Mouse (Mus musculus): ENCODE results near the gene Usp47.

Gene Usp47

GRCm38 (mm10) chr7:112121866-112122500 lies 98.7 kb downstream of the Usp47 start:
- DNase-seq (ENCODE audit: low spot score): no peak

DNA sequence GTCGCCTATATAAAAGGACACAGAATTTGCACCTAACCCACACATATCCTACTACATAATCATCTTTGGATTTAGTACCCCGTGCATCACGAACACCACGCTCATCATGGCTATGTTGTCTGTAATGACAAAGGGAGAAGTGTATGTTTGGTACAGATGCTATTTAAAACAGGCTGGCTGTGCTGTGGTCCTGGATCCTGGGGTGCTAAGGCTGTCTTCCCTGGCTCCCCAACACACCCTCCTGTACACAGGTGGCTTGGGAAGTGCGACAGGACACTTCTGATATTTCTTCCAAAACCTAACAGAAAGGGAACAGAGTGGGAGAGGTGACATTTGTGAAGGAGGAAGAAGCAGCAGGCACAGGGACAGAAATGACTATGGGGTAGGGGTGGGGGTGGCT lies 100.3 kb downstream of the Usp47 start:
- DNase-seq (ENCODE audit: low spot score): peak; percentile 42

DNA sequence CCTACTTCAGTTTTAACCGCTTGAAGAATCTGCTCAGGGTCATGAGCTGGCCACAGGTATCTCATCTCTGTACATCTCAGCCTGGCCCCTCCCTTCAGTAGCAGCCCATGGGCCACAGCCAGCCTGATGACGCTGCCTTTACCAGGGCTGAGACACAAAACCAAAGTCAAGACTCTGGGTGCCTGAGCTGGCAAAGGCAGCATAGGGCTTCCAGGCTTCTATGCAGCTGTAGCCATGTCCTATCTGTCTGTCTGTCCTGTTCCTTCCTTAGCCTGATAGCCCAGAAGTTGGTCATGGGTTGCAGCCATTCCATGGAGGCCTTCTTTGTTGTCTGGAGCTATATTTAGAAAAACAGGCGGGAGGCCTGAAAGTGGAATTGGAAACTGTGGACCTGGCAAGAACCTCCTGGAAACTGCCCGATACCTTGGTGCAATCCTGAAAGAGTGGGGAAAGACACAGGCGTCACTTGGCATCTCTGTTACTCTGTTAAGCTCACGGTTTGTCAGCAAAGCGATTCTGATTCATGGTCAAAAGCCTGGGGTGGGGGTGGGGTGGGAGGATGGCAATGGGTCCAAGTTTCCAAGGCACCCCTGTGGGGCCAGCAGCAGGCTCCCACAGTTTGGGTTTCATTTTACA lies 102.4 kb downstream of the Usp47 start:
- DNase-seq (ENCODE audit: low spot score): no peak

GRCm38 (mm10) chr7:112127085-112127637 lies 103.9 kb downstream of the Usp47 start:
- DNase-seq (ENCODE audit: low spot score): no peak

DNA sequence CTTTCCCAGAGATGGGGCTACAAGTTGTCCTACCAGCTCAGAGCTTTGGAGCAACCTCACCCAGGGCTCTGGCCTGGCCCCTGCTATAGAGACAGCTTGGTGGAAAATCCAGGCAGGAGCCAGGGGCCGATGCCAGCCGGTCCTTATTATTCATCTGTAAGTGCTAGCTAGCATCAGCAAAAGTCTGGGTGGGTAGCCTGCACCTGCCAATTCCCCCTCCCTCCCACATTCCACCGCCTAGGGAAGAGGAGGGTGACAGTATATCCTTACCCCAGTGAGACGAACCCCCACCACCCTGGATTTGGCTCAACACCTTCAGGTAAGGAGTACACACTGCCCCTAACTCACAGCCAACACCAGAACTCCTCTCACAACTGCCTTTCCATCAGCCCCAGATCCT lies 104.7 kb downstream of the Usp47 start:
- no peak for DNase-seq (ENCODE audit: low spot score)

- no peak for DNase-seq (ENCODE audit: low spot score)
These were observed 105.5 kb downstream of the Usp47 start for GRCm38 (mm10) chr7:112128810-112129209.

- DNase-seq (ENCODE audit: low spot score): no peak
These were observed 106.5 kb downstream of the Usp47 start for GRCm38 (mm10) chr7:112129851-112130250.

- DNase-seq (ENCODE audit: low spot score): no peak
These were observed 107.4 kb downstream of the Usp47 start for GRCm38 (mm10) chr7:112130660-112131059.

- DNase-seq (ENCODE audit: low spot score): no peak
These were observed 108.7 kb downstream of the Usp47 start for GRCm38 (mm10) chr7:112132005-112132404.

GRCm38 (mm10) chr7:112133277-112133676 lies 110.0 kb downstream of the Usp47 start:
- no peak for DNase-seq (ENCODE audit: low spot score)

GRCm38 (mm10) chr7:112135161-112135560 lies 111.9 kb downstream of the Usp47 start:
- no peak for DNase-seq (ENCODE audit: low spot score)

- no peak for DNase-seq (ENCODE audit: low spot score)
These were observed 113.2 kb downstream of the Usp47 start for GRCm38 (mm10) chr7:112136537-112136936.

DNA sequence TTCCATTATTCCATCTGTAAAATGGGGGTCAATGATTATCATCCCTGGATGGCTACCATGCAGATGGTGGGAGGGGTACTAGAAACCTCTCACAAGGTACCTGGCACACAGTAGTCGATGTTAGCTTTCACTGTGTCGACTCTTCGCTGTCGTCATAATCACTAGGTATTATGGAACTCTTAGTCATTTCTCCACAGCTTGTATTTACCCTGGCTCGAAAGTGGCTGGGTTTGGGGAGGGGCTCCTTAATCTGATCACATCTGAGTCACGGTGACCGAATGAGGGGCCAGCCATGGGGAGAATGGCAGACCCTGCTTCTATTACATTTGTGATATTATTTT lies 114.8 kb downstream of the Usp47 start:
- no peak for DNase-seq (ENCODE audit: low spot score)

GRCm38 (mm10) chr7:112138509-112139405 lies 115.5 kb downstream of the Usp47 start:
- no peak for DNase-seq (ENCODE audit: low spot score)

GRCm38 (mm10) chr7:112140725-112141124 lies 117.4 kb downstream of the Usp47 start:
- DNase-seq (ENCODE audit: low spot score): no peak

- DNase-seq (ENCODE audit: low spot score): no peak
These were observed 119.3 kb downstream of the Usp47 start for GRCm38 (mm10) chr7:112142616-112143015.

GRCm38 (mm10) chr7:112143090-112143500 lies 119.8 kb downstream of the Usp47 start:
- DNase-seq (ENCODE audit: low spot score): no peak

DNA sequence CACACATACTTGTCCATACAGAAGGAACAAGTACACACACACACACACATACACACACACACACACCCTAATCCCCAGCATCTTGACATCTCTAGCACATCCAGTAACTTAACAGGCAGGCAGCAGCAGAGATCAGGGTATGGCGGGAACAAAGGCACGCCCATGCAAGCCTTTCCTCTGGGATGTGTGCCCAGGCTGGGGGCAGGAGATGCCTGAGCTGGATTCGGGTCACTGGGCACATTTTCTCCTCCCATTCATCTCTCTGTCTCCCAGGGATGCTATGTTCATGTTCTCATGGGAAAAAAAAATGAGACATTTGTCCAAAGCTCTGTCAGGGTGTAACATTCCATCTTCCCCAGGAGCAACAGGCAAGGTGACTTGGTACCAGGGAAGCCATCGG lies 120.7 kb downstream of the Usp47 start:
- DNase-seq (ENCODE audit: low spot score): no peak

DNA sequence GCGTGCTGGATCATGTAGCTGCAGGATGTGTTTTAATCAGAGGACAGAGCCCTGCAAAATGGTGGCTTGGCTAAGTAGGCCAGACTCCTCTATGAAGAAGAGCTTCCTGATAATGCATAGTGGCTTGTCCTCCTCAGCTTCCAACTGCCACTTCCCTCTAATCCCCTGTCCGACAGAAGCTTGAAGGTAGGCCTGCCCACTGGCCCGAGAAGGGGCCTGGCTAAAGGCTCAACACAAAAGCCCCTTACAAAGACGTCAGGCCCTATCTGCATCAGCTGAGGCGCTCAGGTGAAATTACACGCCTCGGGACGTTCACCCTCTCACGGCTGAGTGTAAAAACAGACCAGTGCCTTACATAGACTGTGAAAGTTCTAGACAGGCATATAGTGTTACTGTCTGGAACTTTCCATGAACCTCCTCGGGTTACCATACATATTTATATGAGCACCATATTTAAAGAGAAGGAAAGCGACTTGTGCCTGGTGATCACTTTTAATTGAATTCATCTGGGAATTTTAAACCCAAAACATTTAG lies 121.4 kb downstream of the Usp47 start:
- no peak for DNase-seq (ENCODE audit: low spot score)

GRCm38 (mm10) chr7:112147979-112148378 lies 124.7 kb downstream of the Usp47 start:
- no peak for DNase-seq (ENCODE audit: low spot score)

GRCm38 (mm10) chr7:112149113-112149512 lies 125.8 kb downstream of the Usp47 start:
- no peak for DNase-seq (ENCODE audit: low spot score)

DNA sequence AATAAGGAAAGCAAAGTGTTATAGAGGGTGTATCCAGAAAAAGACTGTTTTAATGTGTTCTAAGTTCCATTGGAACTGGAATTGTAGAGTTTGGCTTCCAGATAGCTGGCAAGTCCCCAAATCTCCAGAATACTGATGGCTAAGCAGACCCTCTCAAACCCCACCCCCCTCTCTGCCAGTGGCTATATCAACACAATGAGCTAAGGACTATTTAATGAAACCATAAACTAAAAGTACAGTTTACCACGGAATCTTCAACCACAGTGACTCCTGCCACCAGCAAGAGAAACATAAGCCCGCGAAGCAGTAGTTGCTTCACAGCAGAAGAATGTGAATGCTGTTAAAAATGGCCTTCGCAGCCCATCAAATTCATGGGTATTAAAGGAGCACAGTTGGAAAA lies 131.1 kb downstream of the Usp47 start:
- no peak for DNase-seq (ENCODE audit: low spot score)

GRCm38 (mm10) chr7:112155194-112155593 lies 131.9 kb downstream of the Usp47 start:
- DNase-seq (ENCODE audit: low spot score): no peak
